Mouse (Mus musculus): ENCODE measurements around the gene Ift27. TPM values are rescaled to one million over a fixed set of nuclear protein-coding genes. Genes with fewer than 3 reads are reported as not detected.

The Ift27 gene
- total RNA-seq (2017) = 5.5 and 7.6 TPM in 2 replicates

GRCm38 (mm10) chr15:78173972-78174886, at the start of gene Ift27:
Ift27 (minus strand) TSS chr15:78174107.
- peak; percentile 87 for ATAC-seq (ENCODE audit: extremely low read depth, insufficient number of reproducible peaks, low FRiP score, poor library complexity, severe bottlenecking)

- ATAC-seq (ENCODE audit: extremely low read depth, insufficient number of reproducible peaks, low FRiP score, poor library complexity, severe bottlenecking) = no peak
Observed at GRCm38 (mm10) chr15:78215269-78215668, 41.4 kb upstream of the Ift27 start.

- no peak for ATAC-seq (ENCODE audit: extremely low read depth, insufficient number of reproducible peaks, low FRiP score, poor library complexity, severe bottlenecking)
Observed at GRCm38 (mm10) chr15:78211367-78211766, 37.5 kb upstream of the Ift27 start.

GRCm38 (mm10) chr15:78210203-78210602, 36.3 kb upstream of the Ift27 start:
- ATAC-seq (ENCODE audit: extremely low read depth, insufficient number of reproducible peaks, low FRiP score, poor library complexity, severe bottlenecking) = no peak

GRCm38 (mm10) chr15:78206312-78206711, 32.4 kb upstream of the Ift27 start, which contains the start of gene Pvalb:
Pvalb (minus strand) TSS chr15:78206400.
- no peak for ATAC-seq (ENCODE audit: extremely low read depth, insufficient number of reproducible peaks, low FRiP score, poor library complexity, severe bottlenecking)

GRCm38 (mm10) chr15:78205192-78205591, 31.3 kb upstream of the Ift27 start:
- no peak for ATAC-seq (ENCODE audit: extremely low read depth, insufficient number of reproducible peaks, low FRiP score, poor library complexity, severe bottlenecking)

- no peak for ATAC-seq (ENCODE audit: extremely low read depth, insufficient number of reproducible peaks, low FRiP score, poor library complexity, severe bottlenecking)
Observed at GRCm38 (mm10) chr15:78204053-78204847, 30.3 kb upstream of the Ift27 start.

- ATAC-seq (ENCODE audit: extremely low read depth, insufficient number of reproducible peaks, low FRiP score, poor library complexity, severe bottlenecking) = no peak
Observed at GRCm38 (mm10) chr15:78195096-78195880, 21.4 kb upstream of the Ift27 start.

- ATAC-seq (ENCODE audit: extremely low read depth, insufficient number of reproducible peaks, low FRiP score, poor library complexity, severe bottlenecking) = no peak
Observed at GRCm38 (mm10) chr15:78194320-78194719, 20.4 kb upstream of the Ift27 start.

GRCm38 (mm10) chr15:78189636-78190035, 15.7 kb upstream of the Ift27 start:
- ATAC-seq (ENCODE audit: extremely low read depth, insufficient number of reproducible peaks, low FRiP score, poor library complexity, severe bottlenecking) = no peak

GRCm38 (mm10) chr15:78188546-78188945, 14.6 kb upstream of the Ift27 start:
- no peak for ATAC-seq (ENCODE audit: extremely low read depth, insufficient number of reproducible peaks, low FRiP score, poor library complexity, severe bottlenecking)

GRCm38 (mm10) chr15:78186906-78187305, 13.0 kb upstream of the Ift27 start:
- ATAC-seq (ENCODE audit: extremely low read depth, insufficient number of reproducible peaks, low FRiP score, poor library complexity, severe bottlenecking) = no peak

GRCm38 (mm10) chr15:78185609-78186008, 11.7 kb upstream of the Ift27 start:
- ATAC-seq (ENCODE audit: extremely low read depth, insufficient number of reproducible peaks, low FRiP score, poor library complexity, severe bottlenecking) = no peak

GRCm38 (mm10) chr15:78184855-78185254, 10.9 kb upstream of the Ift27 start:
- ATAC-seq (ENCODE audit: extremely low read depth, insufficient number of reproducible peaks, low FRiP score, poor library complexity, severe bottlenecking) = no peak

GRCm38 (mm10) chr15:78181701-78182405, 7.9 kb upstream of the Ift27 start:
- no peak for ATAC-seq (ENCODE audit: extremely low read depth, insufficient number of reproducible peaks, low FRiP score, poor library complexity, severe bottlenecking)

GRCm38 (mm10) chr15:78179775-78180174, 5.9 kb upstream of the Ift27 start:
- no peak for ATAC-seq (ENCODE audit: extremely low read depth, insufficient number of reproducible peaks, low FRiP score, poor library complexity, severe bottlenecking)

- peak; percentile 20; the same call in 1 of the 2 replicates for ATAC-seq (ENCODE audit: extremely low read depth, insufficient number of reproducible peaks, low FRiP score, poor library complexity, severe bottlenecking)
Observed at GRCm38 (mm10) chr15:78178397-78178796, 4.5 kb upstream of the Ift27 start.

- no peak for ATAC-seq (ENCODE audit: extremely low read depth, insufficient number of reproducible peaks, low FRiP score, poor library complexity, severe bottlenecking)
Observed at GRCm38 (mm10) chr15:78177257-78177656, 3.4 kb upstream of the Ift27 start.

- no peak for ATAC-seq (ENCODE audit: extremely low read depth, insufficient number of reproducible peaks, low FRiP score, poor library complexity, severe bottlenecking)
Observed at GRCm38 (mm10) chr15:78174887-78175245, 959 bp upstream of the Ift27 start.
